10 mouse cellular contexts compared by ENCODE assay signal in genomic region chr3:97825246-97825645, GRCm38 (mm10).
DNase-seq lines count a peak whose midpoint lies in the region; ATAC-seq and TF ChIP-seq lines count a peak whose summit lies in the region.
"Had no signal": no experiment of that assay in that cellular context is flagged by ENCODE, and none has a peak within 500 bp of the region (broad histone marks: within the 10 kb centered on the region; RNA-seq: fewer than 3 reads in every experiment).

No protein-coding gene starts in this region.

- H3K9ac ChIP-seq in liver, embryonic 11.5 days (ENCODE audit: low read depth, low read length) = no peak overlapping the region
- H3K9ac ChIP-seq in embryonic facial prominence, embryonic 13.5 days = no peak overlapping the region
- no peak overlapping the region for H3K9ac ChIP-seq in limb, embryonic 14.5 days (ENCODE audit: low read depth, low read length, severe bottlenecking)

- no peak overlapping the region for H3K4me3 ChIP-seq in liver, embryonic 11.5 days (ENCODE audit: low read depth, low read length)
- H3K4me3 ChIP-seq in embryonic facial prominence, embryonic 13.5 days = no peak overlapping the region
- no peak overlapping the region for H3K4me3 ChIP-seq in limb, embryonic 14.5 days (replicated peaks; ENCODE audit: low read length)
- H3K4me3 ChIP-seq: erythroblast, embryonic 14.5 days had no signal

- peaks cover 20% of the 10 kb centered on the region for H3K27me3 ChIP-seq in liver, embryonic 11.5 days (replicated peaks; ENCODE audit: control insufficient read depth, insufficient read depth, low read length)
- peaks cover 27% of the 10 kb centered on the region for H3K27me3 ChIP-seq in embryonic facial prominence, embryonic 13.5 days
- H3K27me3 ChIP-seq in limb, embryonic 14.5 days (ENCODE audit: control insufficient read depth, insufficient read depth, low read length) = peaks cover 5% of the 10 kb centered on the region; the same call in 1 of the 2 replicates

- TF ChIP-seq POLR2A in limb, embryonic 14.5 days (IDR thresholded peaks at IDR 0.05; ENCODE audit: borderline replicate concordance, extremely low read depth, insufficient read depth, insufficient read length) = no peak

- DNase-seq in liver, embryonic 11.5 days (ENCODE audit: low spot score) = no peak
- no peak for DNase-seq in liver
- DNase-seq in gastrocnemius, postnatal 25 days = peak; percentile 57
- DNase-seq in limb, embryonic 14.5 days (ENCODE audit: low spot score) = no peak
- DNase-seq in left cerebral cortex, postnatal 10 days (ENCODE audit: extremely low spot score in 1 of 2, low spot score in 2 of 2) = no peak
- no peak for DNase-seq in lung, postnatal 25 days (ENCODE audit: low spot score)
- DNase-seq: cerebellum, adult 11 months had no signal

- intact Hi-C loops in left cerebral cortex, postnatal 10 days (cut with DNase I) = no loop called here

- 31% methylated on average over 3 of the region's 3 CpGs for WGBS in liver, embryonic 11.5 days
- 21% methylated on average over 3 of the region's 3 CpGs for WGBS in embryonic facial prominence, embryonic 13.5 days
- WGBS in limb, embryonic 14.5 days = 19% methylated on average over 3 of the region's 3 CpGs

- ATAC-seq in liver, embryonic 11.5 days (replicated peaks; ENCODE audit: low FRiP score) = no peak
- ATAC-seq in embryonic facial prominence, embryonic 13.5 days (ENCODE audit: insufficient number of reproducible peaks, insufficient read depth, low FRiP score, low TSS enrichment, low read depth) = no peak
- ATAC-seq in limb, embryonic 14.5 days (ENCODE audit: low FRiP score, low read depth) = no peak
- ATAC-seq: hindbrain, embryonic 16.5 days had no signal

- H3K36me3 ChIP-seq in liver, embryonic 11.5 days (ENCODE audit: control insufficient read depth, insufficient read depth, low read length) = no peaks in the 10 kb centered on the region
- no peaks in the 10 kb centered on the region for H3K36me3 ChIP-seq in embryonic facial prominence, embryonic 13.5 days
- no peaks in the 10 kb centered on the region for H3K36me3 ChIP-seq in limb, embryonic 14.5 days (ENCODE audit: control insufficient read depth, insufficient read depth, low read length)

- H3K9me3 ChIP-seq in liver, embryonic 11.5 days (ENCODE audit: control insufficient read depth, low read length) = no peaks in the 10 kb centered on the region
- H3K9me3 ChIP-seq in embryonic facial prominence, embryonic 13.5 days = no peaks in the 10 kb centered on the region
- H3K9me3 ChIP-seq in limb, embryonic 14.5 days (ENCODE audit: control insufficient read depth, low read length) = no peaks in the 10 kb centered on the region

- no peak overlapping the region for H3K27ac ChIP-seq in liver, embryonic 11.5 days (ENCODE audit: low read depth, low read length)
- no peak overlapping the region for H3K27ac ChIP-seq in embryonic facial prominence, embryonic 13.5 days
- no peak overlapping the region for H3K27ac ChIP-seq in limb, embryonic 14.5 days (replicated peaks; ENCODE audit: low read depth, low read length)

- no peaks in the 10 kb centered on the region for H3K4me1 ChIP-seq in liver, embryonic 11.5 days (replicated peaks; ENCODE audit: control insufficient read depth, insufficient read depth, low read length)
- peaks cover 15% of the 10 kb centered on the region for H3K4me1 ChIP-seq in embryonic facial prominence, embryonic 13.5 days
- H3K4me1 ChIP-seq in limb, embryonic 14.5 days (ENCODE audit: control insufficient read depth, insufficient read depth, low read length) = peaks cover 8% of the 10 kb centered on the region

- peak overlapping the region; percentile 77; the same call in 1 of the 2 replicates for H3K4me2 ChIP-seq in liver, embryonic 11.5 days
- peak overlapping the region; percentile 94; the same call in 1 of the 2 replicates for H3K4me2 ChIP-seq in embryonic facial prominence, embryonic 13.5 days
- peak overlapping the region; percentile 75; the same call in 1 of the 2 replicates for H3K4me2 ChIP-seq in limb, embryonic 14.5 days (replicated peaks; ENCODE audit: low read depth, low read length, severe bottlenecking)
